Mouse (Mus musculus) liver, embryonic 16.5 days (tissue): Measurements from ENCODE around the gene Il2. TPM values are rescaled to one million over a fixed set of nuclear protein-coding genes. Genes with fewer than 3 reads are reported as not detected.

ENCODE experiments used
- ATAC-seq: fragments of 200-750 bp; cut with Nextera tagmentation; 2 replicates; pipeline ENCODE4 v1.8.0; 2017; ENCODE audit warnings: low read depth, mild to moderate bottlenecking, moderate number of reproducible peaks, moderate library complexity
- H3K27ac ChIP-seq: fragments of 300-500 bp; sonication (generic); 2 replicates; pipeline ENCODE4 v1.5.1; 2014; ENCODE audit warnings: mild to moderate bottlenecking, low read length
- H3K27me3 ChIP-seq: fragments of 300-500 bp; sonication (generic); 2 replicates; pipeline ENCODE4 v1.6.1; 2014; ENCODE audit warnings: low read depth, low read length, mixed read lengths; ENCODE audit not compliant: control insufficient read depth, insufficient read depth
- H3K36me3 ChIP-seq: fragments of 300-500 bp; sonication (generic); 2 replicates; pipeline ENCODE4 v1.6.1; 2014; ENCODE audit warnings: mild to moderate bottlenecking; ENCODE audit not compliant: control insufficient read depth, insufficient read depth
- H3K4me1 ChIP-seq: fragments of 300-500 bp; sonication (generic); 2 replicates; pipeline ENCODE4 v1.6.1; 2014; ENCODE audit warnings: low read depth, low read length, mixed read lengths; ENCODE audit not compliant: control insufficient read depth
- H3K4me2 ChIP-seq: fragments of 300-500 bp; sonication (generic); 2 replicates; pipeline ENCODE4 v1.6.1; 2014; ENCODE audit warnings: low read depth, low read length, mixed read lengths
- H3K4me3 ChIP-seq: fragments of 300-500 bp; sonication (generic); 2 replicates; pipeline ENCODE4 v1.5.1; 2014; ENCODE audit warnings: low read depth, mild to moderate bottlenecking, low read length
- H3K9ac ChIP-seq: fragments of 300-500 bp; sonication (generic); 2 replicates; pipeline ENCODE4 v1.6.1; 2014; ENCODE audit warnings: low read depth, low read length
- H3K9me3 ChIP-seq: fragments of 300-500 bp; sonication (generic); replicated peaks from 2 replicates; pipeline ENCODE4 v1.6.1; 2016; ENCODE audit warnings: low read length; ENCODE audit not compliant: control insufficient read depth
- WGBS: fragments of 180-500 bp; shearing (Covaris S2); extraction: QIAGEN DNeasy Blood & Tissue Kit; methylation state at CpG from one replicate; pipeline ENCODE4 v1.1.7; 2014; ENCODE audit not compliant: insufficient replicate concordance; 5-methylcytosine and 5-hydroxymethylcytosine counted together
- polyA plus RNA-seq: library from polyadenylated mRNA; unstranded; fragments of >200 nt; fragmentation: Nextera tagmentation; extraction: Ambion mirVana; gene quantifications from 2 replicates; pipeline ENCODE4 v1.2.1, GENCODE M21; 2015

Il2 gene
- polyA plus RNA-seq, 1 experiment from 2014 or later: not detected

GRCm38 (mm10) chr3:37152274-37152673 lies 26.5 kb upstream of the Il2 start:
- WGBS: 61% methylated on average over 10 of the region's 10 CpGs
- Histone ChIP-seq H3K4me1 (peaks cover 9% of the 10 kb centered on the region), H3K27me3 (no peaks in the 10 kb centered on the region), H3K4me3 (no peak overlapping the region), H3K9ac (no peak overlapping the region), H3K4me2 (no peak overlapping the region), H3K9me3 (no peaks in the 10 kb centered on the region), H3K27ac (no peak overlapping the region), H3K36me3 (no peaks in the 10 kb centered on the region)
- ATAC-seq: no peak

GRCm38 (mm10) chr3:37146810-37147209 lies 21.1 kb upstream of the Il2 start:
- Histone ChIP-seq H3K4me2 (no peak overlapping the region), H3K9me3 (no peaks in the 10 kb centered on the region), H3K27ac (no peak overlapping the region), H3K27me3 (no peaks in the 10 kb centered on the region), H3K4me3 (no peak overlapping the region), H3K36me3 (no peaks in the 10 kb centered on the region), H3K4me1 (no peaks in the 10 kb centered on the region), H3K9ac (no peak overlapping the region)
- WGBS: 66% methylated on average over 7 of the region's 7 CpGs
- no peak for ATAC-seq

GRCm38 (mm10) chr3:37146406-37146805 lies 20.6 kb upstream of the Il2 start:
- WGBS: 10% methylated on average over 8 of the region's 8 CpGs
- no peaks in the 10 kb centered on the region for H3K4me1 ChIP-seq
- no peaks in the 10 kb centered on the region for H3K27me3 ChIP-seq
- no peak overlapping the region for H3K9ac ChIP-seq
- H3K9me3 ChIP-seq: no peaks in the 10 kb centered on the region
- H3K27ac ChIP-seq: no peak overlapping the region
- H3K36me3 ChIP-seq: no peaks in the 10 kb centered on the region
- no peak overlapping the region for H3K4me3 ChIP-seq
- no peak overlapping the region for H3K4me2 ChIP-seq
- ATAC-seq: no peak

GRCm38 (mm10) chr3:37144979-37145378 lies 19.2 kb upstream of the Il2 start:
- Histone ChIP-seq H3K4me2 (no peak overlapping the region), H3K27me3 (no peaks in the 10 kb centered on the region), H3K36me3 (no peaks in the 10 kb centered on the region), H3K9ac (no peak overlapping the region), H3K9me3 (no peaks in the 10 kb centered on the region), H3K4me1 (no peaks in the 10 kb centered on the region), H3K27ac (no peak overlapping the region), H3K4me3 (no peak overlapping the region)
- ATAC-seq: no peak
- WGBS: 12% methylated on average over 1 of the region's 1 CpGs

- Histone ChIP-seq H3K27ac (no peak overlapping the region), H3K4me1 (no peaks in the 10 kb centered on the region), H3K9ac (no peak overlapping the region), H3K4me2 (no peak overlapping the region), H3K36me3 (no peaks in the 10 kb centered on the region), H3K4me3 (no peak overlapping the region), H3K27me3 (no peaks in the 10 kb centered on the region), H3K9me3 (no peaks in the 10 kb centered on the region)
- ATAC-seq: no peak
- WGBS: 44% methylated on average over 2 of the region's 2 CpGs
Measured at GRCm38 (mm10) chr3:37141827-37142226, 16.1 kb upstream of the Il2 start.

- H3K4me3 ChIP-seq: no peak overlapping the region
- H3K27me3 ChIP-seq: no peaks in the 10 kb centered on the region
- H3K9me3 ChIP-seq: no peaks in the 10 kb centered on the region
- 53% methylated on average over 6 of the region's 6 CpGs for whole genome bisulfite sequencing
- H3K4me2 ChIP-seq: no peak overlapping the region
- H3K9ac ChIP-seq: no peak overlapping the region
- no peaks in the 10 kb centered on the region for H3K36me3 ChIP-seq
- ATAC-seq: no peak
- no peak overlapping the region for H3K27ac ChIP-seq
- H3K4me1 ChIP-seq: no peaks in the 10 kb centered on the region
Measured at GRCm38 (mm10) chr3:37140168-37140906, 14.6 kb upstream of the Il2 start.

- no peak overlapping the region for H3K27ac ChIP-seq
- H3K4me2 ChIP-seq: no peak overlapping the region
- no peak for ATAC-seq
- H3K36me3 ChIP-seq: no peaks in the 10 kb centered on the region
- no peak overlapping the region for H3K9ac ChIP-seq
- 45% methylated on average over 3 of the region's 3 CpGs for WGBS
- H3K27me3 ChIP-seq: no peaks in the 10 kb centered on the region
- H3K4me3 ChIP-seq: no peak overlapping the region
- H3K9me3 ChIP-seq: no peaks in the 10 kb centered on the region
- H3K4me1 ChIP-seq: no peaks in the 10 kb centered on the region
Measured at GRCm38 (mm10) chr3:37139192-37139591, 13.4 kb upstream of the Il2 start.

GRCm38 (mm10) chr3:37137231-37137630 lies 11.5 kb upstream of the Il2 start:
- no peak overlapping the region for H3K4me2 ChIP-seq

GRCm38 (mm10) chr3:37129063-37129462 lies 3.3 kb upstream of the Il2 start:
- Histone ChIP-seq H3K9ac (no peak overlapping the region), H3K4me1 (no peaks in the 10 kb centered on the region), H3K9me3 (no peaks in the 10 kb centered on the region), H3K27ac (no peak overlapping the region), H3K4me3 (no peak overlapping the region), H3K36me3 (no peaks in the 10 kb centered on the region), H3K27me3 (no peaks in the 10 kb centered on the region), H3K4me2 (no peak overlapping the region)
- ATAC-seq: no peak
- 40% methylated on average over 2 of the region's 2 CpGs for WGBS

More at GRCm38 (mm10) chr3:37137231-37137630, 11.5 kb upstream of the Il2 start:
- Histone ChIP-seq H3K27me3 (no peaks in the 10 kb centered on the region), H3K4me1 (no peaks in the 10 kb centered on the region), H3K27ac (no peak overlapping the region), H3K9ac (no peak overlapping the region), H3K36me3 (no peaks in the 10 kb centered on the region), H3K9me3 (no peaks in the 10 kb centered on the region), H3K4me3 (no peak overlapping the region)
- 41% methylated on average over 4 of the region's 4 CpGs for WGBS
- ATAC-seq: no peak
